Mouse (Mus musculus) cerebellum, adult 18-20 months (tissue): ENCODE data around the gene Fbxw11.
A peak's percentile ranks its signal among the peaks of the same experiment; 100 is the strongest.
"Not testable (repeated sequence)": the region's sequence is repeated elsewhere in the genome, so short reads cannot be mapped to it uniquely, and the experiment has no call there.

ENCODE experiments used
- DNase-seq, 2 experiments: peaks; one replicate each; pipeline ENCODE4 v3.0.0; 2021

Fbxw11 gene

DNA sequence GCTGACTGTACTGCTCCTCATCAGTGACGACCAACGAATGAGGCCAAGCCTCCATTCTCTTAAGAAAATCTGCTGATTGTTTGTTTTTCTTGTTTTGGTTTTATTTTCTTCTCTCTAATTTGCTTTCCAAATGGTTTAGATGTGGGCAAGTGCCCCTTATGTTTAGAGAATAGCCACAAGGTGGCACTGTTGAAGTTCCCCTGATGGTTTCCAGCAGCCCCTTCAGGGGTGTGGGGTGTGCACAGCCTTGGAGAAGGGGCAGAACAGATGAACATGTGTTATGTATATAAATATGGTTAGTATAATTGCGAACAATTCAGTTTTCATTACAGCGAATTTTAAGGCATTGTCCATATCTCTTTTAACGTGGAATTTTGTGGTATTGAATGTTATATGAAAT is 71.7 kb downstream of the Fbxw11 start:
- peak in 1 of 2 experiments; percentile 42 for DNase-seq

DNA sequence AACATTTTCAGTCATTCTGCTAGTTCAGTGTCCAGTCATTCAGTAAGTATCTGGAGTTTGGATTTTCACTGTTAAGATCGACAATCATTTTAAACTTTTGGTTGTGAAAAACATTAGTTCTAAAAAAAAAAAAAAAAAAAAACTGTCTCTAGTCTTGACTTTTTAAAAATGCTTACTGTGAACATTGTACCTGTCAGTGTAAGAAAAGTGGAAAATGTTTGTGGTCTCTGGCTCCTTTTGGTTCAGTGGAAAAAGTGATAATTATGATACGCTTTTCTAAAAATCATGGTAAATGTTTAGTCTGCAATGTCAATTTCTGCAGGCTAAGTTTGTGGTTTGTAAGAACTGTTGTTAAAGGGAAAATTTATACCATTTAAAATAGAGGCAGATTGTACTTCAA is 72.4 kb downstream of the Fbxw11 start:
- no peak for DNase-seq

DNA sequence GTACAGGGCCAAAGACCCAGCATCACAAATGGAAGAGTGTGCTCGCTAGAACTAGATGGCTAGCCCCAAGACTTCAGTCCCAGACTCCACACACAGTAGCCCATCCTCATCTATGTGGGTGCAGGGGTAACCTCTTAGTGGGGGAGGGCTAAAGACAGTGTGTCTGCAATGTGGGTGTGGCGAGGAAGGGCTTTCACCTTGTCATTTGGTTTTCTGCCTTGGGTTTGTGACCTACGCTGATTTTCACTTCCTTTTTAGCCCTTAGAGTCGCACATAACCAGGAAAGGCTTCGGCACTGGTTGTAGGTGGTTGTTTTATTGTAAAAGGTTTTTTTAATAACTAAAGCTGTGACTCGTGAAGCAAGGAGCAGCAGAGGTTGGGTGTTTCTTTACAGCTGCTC is 73.0 kb downstream of the Fbxw11 start:
- DNase-seq = no peak

DNA sequence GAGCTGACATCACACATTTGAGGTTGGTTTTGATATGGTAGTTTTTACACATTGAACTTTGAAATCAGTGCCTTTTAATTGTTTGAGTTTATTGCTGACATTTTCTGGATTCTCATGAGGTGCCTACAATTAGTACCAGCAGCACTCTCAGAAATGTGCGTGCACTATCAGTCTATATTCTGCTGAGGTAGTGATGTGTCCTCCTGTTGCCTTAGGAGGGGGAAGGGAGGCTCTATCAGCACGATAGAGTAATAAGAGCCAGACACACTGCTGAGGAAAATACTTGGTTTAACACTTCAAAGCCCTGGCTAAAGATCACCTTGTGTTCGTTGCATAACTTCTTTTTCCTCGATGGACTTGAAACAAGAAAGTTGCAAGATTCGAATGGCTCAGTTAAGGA is 73.4 kb downstream of the Fbxw11 start:
- no peak for DNase-seq

DNA sequence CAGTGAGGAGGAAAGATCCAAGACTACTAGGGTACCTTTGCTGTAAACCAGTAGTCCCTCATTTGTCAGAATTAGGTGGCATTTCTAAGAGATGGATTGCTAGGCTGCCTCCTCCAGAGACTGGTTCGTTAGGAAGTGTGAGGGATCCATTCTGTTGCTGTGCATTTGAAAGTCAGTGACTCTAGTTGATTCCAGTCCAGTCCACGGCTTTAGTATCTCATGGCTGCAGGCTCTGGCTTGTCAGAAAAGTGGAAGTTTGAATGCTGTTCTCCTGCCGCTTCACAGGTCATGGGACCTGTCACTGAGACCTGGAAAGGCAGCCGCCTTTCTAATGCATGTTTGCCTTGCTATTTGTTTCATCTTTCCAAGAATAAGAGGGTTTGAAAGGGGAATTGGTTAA is 74.4 kb downstream of the Fbxw11 start:
- no peak for DNase-seq

DNA sequence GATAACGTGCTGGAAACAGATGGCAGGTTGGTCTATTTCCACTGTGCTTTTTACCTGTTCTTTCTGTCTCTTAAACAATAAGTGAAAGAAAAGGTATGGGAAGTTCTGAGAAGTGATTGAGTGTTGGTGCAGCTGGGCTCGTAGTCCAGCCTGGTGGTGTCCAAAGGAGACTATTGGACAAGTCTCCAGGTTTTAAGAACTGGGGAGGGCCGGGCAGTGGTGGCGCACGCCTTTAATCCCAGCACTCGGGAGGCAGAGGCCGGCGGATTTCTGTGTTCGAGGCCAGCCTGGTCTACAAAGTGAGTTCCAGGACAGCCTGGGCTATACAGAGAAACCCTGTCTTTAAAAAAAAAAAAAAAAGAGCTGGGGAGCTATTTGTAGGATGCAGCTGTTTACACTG is 75.2 kb downstream of the Fbxw11 start:
- DNase-seq = not testable (repeated sequence)

DNA sequence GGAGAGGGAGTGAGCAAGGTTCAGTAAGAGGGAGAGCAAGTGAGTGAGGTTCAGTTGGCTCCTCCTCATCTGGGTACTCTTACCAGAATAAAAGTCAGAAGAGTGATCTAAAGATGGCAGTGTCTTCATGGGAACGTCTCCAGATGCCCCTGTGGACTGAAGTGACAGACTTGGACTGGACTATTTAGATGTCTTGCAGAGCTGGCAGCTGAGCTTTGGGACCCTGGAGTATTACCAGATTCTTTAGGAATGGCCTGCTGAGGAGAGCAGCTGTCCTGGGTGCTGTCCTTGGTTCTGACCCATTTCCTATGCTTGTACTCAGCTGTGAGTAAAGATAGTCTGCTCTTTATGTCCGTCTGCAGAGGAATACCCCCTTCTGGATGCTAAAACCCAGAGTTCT is 75.8 kb downstream of the Fbxw11 start:
- DNase-seq = peak; percentile 54 to 55

DNA sequence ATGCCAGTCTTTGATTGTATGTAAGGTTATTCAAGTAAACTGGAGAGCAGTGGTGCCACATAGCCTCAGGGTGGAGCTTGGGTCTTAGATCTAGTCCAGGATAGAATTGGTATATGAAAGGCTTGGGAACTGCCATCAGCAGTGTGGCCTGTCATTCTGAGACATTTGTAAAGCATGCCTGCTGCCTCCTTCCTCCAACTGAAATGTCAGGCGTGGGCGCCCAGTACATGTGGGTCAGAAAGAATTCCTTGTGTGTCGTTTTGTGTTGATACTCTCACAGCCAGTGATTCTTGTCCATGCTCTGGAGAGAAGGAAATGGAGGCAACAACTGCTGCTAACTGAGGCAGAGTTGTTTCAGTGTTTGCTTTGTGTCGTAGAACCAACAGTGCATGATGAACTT is 76.5 kb downstream of the Fbxw11 start:
- no peak for DNase-seq

DNA sequence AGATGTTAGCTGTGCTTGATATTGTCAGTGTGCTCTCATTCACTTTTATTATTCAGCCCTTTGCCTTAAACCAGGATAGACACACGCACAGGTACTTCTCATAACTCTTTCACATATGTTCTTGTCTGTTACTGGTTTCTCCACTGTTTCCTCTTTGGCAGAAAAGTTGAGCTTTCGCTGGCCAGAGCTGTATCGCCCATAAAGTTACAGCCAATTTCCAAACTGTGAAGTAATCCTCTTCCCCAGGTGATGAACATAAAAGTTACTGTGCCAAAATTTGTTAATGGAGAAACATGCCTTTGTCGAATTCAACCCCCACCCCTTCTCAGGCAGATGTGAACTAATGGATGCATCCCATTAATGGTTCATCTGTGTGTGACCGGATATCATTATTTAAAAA is 80.1 kb downstream of the Fbxw11 start:
- no peak for DNase-seq

DNA sequence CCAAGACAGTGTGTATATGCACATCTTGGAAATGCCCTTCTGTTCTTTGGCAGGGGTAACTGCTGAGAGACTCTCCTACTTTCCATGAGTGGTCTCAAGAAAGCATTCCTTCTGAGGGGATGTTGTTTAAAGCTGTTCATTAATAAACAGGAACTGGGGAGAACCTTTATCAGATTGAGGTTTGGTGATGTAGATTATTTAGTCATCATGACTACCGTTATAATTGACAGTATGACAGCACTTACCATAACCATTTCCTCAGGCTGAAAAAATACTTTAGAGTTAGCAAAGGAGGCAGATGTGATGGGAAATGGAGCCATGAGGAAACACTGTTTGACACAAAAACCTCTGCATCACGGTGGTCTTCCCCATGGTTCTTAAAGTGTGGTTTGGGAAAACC is 80.8 kb downstream of the Fbxw11 start:
- DNase-seq = no peak

DNA sequence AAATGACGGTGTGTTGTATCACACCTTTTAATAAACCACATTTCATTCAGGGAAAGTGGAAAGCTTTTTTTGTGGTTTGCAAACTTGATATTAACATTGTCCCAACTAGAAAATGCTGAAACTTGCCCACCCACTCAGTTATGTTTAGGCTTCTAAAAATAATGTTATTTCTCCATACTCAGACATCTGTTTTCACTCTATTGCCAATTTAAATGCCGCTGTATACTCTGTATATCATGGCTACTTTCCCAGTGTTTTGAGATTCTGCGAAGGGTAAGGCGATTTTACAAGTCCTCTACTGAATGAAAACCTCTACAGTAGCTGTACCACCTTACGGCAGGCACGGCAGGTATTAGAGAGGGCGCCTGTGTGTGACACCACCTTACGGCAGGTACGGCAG is 82.6 kb downstream of the Fbxw11 start:
- no peak for DNase-seq

DNA sequence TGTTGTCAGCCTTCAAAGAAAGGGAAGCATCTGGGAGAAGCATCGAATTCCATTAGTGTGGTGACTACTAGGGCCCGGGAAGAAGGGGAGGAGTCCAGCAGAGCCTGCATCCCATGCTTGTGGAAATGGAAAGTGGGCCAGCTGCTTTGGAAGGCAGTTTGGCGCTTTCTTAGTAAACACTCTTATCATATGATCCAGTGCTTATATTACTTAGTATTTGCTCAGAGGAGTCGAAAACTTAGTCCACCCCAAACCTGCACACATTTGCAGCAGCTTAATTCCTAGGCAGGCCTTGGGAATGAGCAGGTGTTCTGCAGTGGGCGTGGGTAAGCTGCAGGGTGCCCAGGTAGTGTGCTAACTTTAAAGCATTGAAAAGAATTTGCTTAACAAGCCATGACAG is 89.9 kb downstream of the Fbxw11 start:
- no peak for DNase-seq

DNA sequence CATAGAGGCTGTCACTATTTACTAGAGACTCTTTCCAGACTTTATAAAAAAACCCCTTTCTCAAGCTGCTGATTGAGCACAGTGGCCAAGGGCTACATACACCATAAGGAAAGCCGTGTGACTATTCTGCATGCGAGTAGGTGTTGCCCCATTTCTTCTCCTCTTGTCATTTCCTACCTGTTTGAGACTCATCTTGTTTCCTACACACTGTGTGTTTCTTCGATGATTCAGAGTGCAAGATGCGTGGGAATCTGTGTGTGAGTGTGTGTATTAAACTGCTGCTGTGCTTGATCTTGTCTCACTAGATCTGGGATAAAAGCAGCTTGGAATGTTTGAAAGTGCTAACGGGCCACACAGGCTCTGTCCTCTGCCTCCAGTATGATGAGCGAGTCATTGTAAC is 90.7 kb downstream of the Fbxw11 start:
- DNase-seq = no peak

DNA sequence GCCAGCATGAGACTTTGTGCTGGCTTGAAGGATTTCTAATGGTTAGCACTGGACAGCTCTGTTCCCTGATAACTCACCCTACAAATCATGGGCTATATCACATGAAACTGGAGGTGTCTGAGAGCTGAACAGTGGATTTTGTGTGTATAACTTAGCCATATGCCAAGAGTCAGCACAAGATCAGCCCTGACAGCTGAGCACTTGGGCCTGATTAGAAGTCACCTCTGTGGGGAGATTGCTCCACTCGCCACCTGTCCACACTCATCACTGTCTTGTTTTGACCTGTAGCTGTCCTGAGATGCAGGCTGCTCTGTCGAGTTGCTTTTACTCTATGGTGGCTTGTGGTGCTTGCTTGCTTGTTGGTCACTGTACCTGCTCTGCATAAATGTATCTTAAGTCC is 93.8 kb downstream of the Fbxw11 start:
- no peak for DNase-seq

DNA sequence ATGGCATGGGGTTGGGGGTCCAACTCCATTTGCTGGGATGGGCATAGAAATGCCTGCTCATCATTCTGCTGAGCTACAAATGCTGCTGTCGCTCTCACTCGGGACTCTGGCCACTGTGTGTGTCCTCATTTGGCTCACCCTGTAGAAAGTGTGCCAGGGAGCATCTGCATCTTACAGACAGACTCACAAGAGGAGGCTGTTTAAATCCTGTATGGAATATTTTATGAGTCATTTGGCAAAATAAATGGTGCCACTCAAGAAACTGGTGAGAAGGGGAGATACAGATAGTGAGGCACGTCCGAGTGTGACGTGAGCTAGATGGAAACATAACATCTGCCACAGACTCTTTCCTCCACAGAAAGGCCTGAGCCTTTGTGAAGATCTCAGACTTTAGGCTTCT is 95.2 kb downstream of the Fbxw11 start:
- no peak for DNase-seq

DNA sequence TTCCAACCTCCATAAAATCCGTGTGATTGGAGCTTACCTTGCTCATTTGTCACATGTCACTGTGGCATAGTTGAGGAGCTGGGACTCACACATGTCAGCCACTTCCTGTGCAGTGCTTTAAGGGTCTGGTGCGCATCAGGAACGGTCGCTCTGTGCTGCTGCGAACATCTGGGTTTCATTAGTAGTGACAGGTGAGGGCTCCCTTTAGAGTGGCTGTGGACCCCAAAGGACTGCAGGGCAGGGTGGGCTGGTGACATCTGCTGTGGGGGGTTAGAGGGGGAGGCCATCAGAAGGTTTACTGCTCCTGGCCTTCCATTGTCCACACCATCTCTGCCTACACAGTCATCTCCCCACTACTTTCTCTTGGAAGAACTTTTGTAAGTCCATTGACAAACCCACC is 101.4 kb downstream of the Fbxw11 start:
- no peak for DNase-seq

DNA sequence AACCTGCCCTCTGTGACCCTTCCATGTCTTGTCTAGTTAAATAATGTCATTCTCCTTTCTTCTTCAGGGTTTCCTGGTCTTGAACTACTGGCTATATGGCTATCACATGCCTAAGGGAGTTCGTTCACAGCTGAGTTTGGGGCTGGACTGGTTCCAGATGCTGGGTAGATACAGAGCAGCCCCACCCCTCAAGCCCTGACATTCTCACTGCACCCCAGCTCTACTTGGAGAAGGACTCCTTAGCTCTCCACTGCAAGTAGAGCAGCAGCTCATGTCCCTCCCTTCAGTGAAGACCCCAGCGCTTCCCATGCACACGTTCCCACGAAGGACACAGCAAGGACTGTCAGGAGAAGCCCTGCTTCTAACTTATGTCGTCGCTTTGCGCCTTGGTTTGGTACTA is 101.9 kb downstream of the Fbxw11 start:
- no peak for DNase-seq

DNA sequence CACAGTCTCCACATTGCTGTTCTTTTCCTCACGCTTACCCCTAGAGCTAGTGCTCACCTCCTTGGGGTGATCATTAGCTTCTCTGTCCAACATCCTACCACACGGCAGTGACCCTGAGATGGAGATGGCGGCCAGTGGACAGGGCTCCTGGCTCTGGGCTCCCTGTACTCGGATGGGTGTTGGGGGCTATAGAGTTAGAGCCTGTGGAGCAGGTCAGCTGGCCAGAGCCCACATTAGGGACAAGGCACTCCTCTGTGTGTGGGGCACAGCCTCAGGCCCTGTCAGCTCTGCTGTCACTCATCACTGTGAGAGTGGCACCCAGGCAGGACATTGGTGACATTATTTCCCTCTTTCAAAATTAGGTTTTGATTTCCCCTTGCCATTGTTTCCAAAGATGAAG is 102.9 kb downstream of the Fbxw11 start:
- no peak for DNase-seq

DNA sequence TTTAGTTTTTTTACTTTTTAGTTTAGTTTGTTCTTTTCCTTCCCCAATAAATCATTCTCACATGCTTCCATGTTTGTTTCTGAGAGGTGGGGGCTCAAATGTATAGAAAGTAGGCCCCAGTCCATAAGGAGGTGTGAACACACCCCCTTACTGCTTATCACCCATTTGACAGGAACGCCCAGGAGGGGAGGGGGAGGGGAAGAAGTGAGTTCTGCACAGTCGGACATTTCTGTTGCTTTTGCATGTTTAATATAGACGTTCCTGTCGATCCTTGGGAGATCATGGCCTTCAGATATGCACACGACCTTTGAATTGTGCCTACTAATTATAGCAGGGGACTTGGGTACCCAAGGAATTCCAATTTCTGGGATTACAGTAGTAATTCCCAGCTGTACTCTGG is 103.5 kb downstream of the Fbxw11 start:
- DNase-seq = no peak

DNA sequence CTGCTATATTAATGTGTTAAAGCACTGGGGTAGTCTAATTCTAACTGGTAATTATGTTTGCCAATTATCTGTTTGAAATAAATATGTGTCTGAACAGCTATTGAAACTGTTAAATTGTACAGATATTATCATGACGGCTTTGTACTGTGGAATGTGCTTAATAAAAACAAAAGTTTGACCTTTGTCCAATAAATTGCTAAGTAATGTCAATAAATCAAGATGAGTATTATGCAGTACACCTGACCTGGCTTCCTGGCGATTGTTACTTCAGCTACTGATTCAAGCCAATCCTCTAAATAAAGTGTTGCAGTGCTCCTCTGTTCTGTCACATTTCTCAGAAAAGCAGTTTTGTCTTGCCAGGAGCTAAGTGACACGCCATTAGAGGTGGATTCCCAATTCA is 104.0 kb downstream of the Fbxw11 start:
- no peak for DNase-seq

DNA sequence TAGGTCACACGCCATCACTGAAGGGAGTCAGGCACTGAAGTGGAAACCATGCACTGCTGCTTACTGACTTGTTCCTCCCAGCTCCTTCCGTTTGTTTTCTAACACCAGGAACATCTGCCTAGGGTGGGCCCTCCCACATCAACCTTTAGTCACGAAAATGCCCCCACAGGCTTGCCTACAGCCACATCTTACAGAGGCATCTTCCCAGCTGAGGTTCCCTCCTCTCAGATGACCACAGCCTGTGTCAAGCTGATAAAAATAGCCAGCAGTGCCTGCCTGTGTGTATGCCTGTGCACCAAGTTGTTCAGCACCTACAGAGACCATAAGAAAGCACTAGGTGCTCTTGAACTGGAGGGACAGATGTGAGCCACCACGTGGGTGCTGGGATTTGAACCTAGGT is 106.3 kb downstream of the Fbxw11 start:
- no peak for DNase-seq

DNA sequence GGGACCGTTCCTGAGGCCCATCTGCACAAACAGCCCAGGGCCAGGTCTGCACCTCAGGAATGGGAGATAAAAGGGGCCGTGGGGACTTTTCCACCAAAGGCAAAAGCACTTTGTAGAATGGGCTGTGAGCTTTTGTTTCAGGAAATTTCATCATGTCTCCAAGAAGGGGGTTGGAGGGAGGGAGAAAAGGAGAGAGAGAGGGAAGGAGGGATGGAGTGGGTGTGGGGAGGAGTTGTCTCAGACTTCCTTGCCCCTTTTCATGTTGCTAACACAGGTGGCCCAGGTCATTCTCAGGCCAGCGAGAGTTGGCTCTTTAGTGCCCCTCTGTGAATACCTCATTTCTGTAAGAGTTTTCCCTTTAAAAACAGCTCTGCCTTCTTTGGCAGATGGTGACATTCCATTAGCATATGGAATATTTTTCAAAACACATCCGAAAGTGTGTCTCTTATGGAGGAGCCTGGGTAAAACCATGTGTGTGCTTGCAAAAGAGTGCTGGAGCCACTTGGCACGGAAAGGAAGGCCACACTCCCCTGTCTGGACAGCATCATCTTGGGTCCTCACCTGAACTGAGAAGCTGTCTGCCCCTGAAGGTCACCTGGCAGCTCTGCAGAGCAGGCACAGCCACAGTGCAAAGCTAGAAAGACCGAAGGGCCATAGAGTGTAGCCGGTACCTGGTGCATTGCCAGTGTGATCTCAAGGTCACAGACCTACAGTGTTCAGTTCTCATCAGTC is 109.5 kb downstream of the Fbxw11 start:
- no peak for DNase-seq

DNA sequence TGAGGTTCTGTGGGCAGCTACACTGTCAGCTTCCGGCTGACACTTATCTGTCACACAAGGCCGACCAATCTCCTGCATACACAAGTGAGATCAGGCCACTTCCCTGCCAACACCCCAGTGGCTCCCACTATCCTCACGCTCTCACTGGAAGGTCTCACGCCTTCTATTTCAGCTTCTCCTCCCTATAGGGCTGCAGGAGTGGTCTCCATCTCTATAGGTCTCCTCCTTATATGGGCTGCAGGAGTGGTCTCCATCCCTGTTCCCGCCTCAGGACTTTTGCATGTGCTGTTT is 110.0 kb downstream of the Fbxw11 start:
- DNase-seq = no peak

DNA sequence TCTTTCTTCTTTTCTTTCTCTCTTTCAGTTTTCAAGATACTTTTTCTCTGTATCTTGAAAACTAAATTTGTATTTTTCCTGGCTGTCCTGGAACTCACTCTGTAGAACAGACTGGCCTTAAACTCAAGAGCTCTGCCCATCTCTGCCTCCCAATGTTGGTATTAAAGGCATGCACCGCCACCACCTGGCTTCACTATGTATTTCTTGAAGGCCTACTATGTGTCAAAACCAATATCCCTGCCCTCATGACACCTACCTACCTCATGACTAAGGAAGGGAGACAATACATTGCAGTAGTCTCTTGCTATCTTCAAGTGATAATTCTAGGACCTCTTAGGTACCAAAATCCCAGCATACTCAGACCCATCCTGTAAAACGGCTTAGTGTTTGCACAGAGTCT is 110.8 kb downstream of the Fbxw11 start:
- DNase-seq = no peak

DNA sequence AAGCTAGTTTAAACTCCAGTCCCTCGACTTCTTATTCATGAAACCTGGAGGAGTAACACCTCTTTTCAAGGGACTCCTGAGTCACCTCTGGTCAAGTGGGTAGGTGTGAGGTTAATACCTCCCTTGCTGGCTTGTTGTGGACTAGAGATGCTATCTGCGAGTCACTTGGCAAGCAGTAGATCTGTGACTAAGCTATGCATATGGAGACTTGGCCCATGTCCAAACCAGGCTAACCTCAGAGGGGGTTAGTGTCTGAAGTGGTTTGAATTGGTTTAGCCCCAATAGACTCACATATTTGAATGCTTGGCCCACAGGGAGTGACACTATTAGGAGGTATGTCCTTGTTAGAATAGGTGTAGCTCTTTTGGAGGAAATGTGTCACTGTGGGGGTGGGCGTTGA is 120.2 kb downstream of the Fbxw11 start:
- DNase-seq = no peak
